Mouse (Mus musculus): ENCODE measurements at regions not wholly inside any gene's neighbourhood (a gene's known extent, or its start where the extent isn't known, plus 50 kb on each side); places are given as distances from the start of the nearest gene placed in this dataset.
A peak's percentile ranks its signal among the peaks of the same experiment; 100 is the strongest.

- no peak for DNase-seq (ENCODE audit: low read depth, low spot score)
These were observed 79.9 kb upstream of the Tbca start for GRCm38 (mm10) chr13:94708786-94709185.

GRCm38 (mm10) chr13:94709691-94710573 is 78.8 kb upstream of the Tbca start:
- peak; percentile 25 for DNase-seq (ENCODE audit: low read depth, low spot score)

GRCm38 (mm10) chr13:94710574-94711172 is 78.0 kb upstream of the Tbca start:
- DNase-seq (ENCODE audit: low read depth, low spot score): peak; percentile 41

GRCm38 (mm10) chr13:94713451-94713850 is 75.3 kb upstream of the Tbca start:
- no peak for DNase-seq (ENCODE audit: low read depth, low spot score)

GRCm38 (mm10) chr13:94721625-94722024 is 67.1 kb upstream of the Tbca start:
- no peak for DNase-seq (ENCODE audit: low read depth, low spot score)

All from ES-CJ7 (cell line).